Mouse (Mus musculus) lung, adult 2 months (tissue): ENCODE measurements around the gene Hdac5.

Experiments used
- CTCF ChIP-seq: fragments of 200-500 bp; IDR thresholded peaks from 2 replicates; pipeline ENCODE4 v1.5.1; 2011; ENCODE audit warnings: mild to moderate bottlenecking, low read length, control low read depth; ENCODE audit not compliant: insufficient read depth
- POLR2A ChIP-seq: fragments of 200-500 bp; IDR thresholded peaks from 2 replicates; pipeline ENCODE4 v1.6.1; 2011; ENCODE audit warnings: low read depth, mild to moderate bottlenecking, control low read depth, low read length, borderline replicate concordance; ENCODE audit errors: extremely low read depth

DNA sequence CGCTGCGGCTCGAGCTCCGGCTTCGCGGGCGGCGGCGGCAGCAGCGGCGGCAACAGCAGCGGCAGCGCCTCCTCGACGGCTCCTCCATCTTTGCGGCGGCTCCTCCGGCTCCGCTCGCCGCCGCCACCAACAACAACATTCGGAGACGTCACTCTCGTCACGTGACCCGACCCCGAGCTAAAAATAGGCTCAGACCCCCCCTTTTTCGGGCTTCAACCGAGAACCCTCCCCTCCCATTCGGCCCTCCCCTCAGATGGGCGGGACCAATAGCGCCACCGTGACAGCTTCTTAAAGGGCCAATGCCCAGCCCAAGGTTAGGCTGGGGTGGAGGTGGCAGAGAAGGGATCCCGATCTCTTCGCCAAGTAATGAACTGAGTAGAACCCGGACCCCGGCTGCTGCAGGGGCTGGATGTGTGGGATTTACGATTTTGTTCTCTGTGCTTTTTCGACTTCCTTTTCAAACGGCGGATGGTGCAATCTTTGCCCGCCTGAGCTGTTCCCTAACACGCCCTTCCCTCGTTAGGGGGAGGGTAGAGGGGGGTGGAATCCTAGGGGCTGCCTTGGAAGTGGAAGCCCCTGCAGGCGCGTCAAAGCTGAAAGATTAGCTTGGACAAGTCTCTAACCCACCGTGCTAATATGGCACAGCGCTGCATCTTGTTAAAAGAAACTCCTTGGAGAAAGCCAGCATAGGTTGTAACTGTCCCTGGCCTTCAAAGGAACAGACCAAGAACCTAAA is at the start of gene Hdac5:
- TF ChIP-seq POLR2A (peak; percentile 55; the same call in 1 of the 2 replicates), CTCF (no peak)
